Mouse (Mus musculus): Measurements from ENCODE around the gene Scn7a. TPM values are rescaled to one million over a fixed set of nuclear protein-coding genes. Genes with fewer than 3 reads are reported as not detected.

Gene Scn7a
- polyA plus RNA-seq, 1 experiment from 2014 or later = 0.44 TPM

DNA sequence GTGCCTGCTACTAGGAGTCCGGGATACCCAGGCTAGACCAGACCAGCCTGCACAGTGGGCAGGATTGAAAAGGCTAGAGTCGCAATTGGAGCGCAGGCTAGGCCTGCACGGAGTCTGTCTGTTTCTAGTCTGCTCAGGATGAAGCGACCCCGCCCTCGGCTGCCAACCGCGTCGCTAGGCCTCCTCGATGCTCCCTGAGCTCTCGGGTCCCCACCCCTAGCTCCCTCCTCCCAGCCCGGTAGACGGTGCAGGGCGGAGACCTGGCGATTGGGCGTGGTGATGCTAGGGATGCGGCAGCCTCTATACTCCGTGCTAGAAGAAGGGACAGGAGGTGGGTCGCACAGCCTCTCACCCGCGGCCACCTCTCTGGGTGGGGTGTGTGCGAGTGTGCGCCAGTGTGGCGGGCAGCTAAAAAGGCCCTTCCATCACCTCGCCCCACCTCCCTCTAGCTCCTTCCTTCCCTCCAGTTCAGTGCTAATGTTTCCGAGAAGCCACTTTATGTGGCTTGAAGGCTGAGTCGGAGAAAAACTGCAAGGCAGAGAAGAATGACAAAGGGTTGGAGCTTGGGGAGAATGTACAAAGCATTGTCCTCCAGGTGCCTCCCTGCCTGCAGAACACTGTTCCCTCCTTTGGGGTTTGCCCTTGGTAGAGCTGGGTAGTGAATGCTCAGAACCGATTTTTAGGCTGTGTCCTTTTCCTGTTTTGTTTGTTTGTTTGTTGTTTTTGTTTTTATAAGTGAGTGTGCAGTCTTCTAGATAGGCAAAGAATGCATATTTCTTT is 149.9 kb downstream of the Scn7a start, which contains the start of gene Scn9a:
TSS of gene Scn9a (minus strand) at position 383 of the 780 bp plus-strand sequence.
- no peaks in the 10 kb centered on the region for H3K36me3 ChIP-seq (ENCODE audit: control insufficient read depth, insufficient read depth, low read length)
- peak within 1 kb of the TSS; percentile 77 for H3K4me2 ChIP-seq (ENCODE audit: low read length)
- H3K27me3 ChIP-seq (replicated peaks; ENCODE audit: control insufficient read depth, insufficient read depth, low read length) = no peaks in the 10 kb centered on the region
- peak within 1 kb of the TSS; percentile 80 for H3K27ac ChIP-seq (ENCODE audit: low read depth, low read length)
- WGBS = 1% methylated on average over 29 of the region's 29 CpGs
- H3K4me3 ChIP-seq (ENCODE audit: low read length) = peak within 1 kb of the TSS; percentile 63
- peak; percentile 96 for ATAC-seq
- no peaks in the 10 kb centered on the region for H3K9me3 ChIP-seq (ENCODE audit: control insufficient read depth, low read length)
- H3K4me1 ChIP-seq (ENCODE audit: control insufficient read depth, insufficient read depth, low read depth, low read length) = no peaks in the 10 kb centered on the region
- peak within 1 kb of the TSS; percentile 83 for H3K9ac ChIP-seq (ENCODE audit: low read depth, low read length)

DNA sequence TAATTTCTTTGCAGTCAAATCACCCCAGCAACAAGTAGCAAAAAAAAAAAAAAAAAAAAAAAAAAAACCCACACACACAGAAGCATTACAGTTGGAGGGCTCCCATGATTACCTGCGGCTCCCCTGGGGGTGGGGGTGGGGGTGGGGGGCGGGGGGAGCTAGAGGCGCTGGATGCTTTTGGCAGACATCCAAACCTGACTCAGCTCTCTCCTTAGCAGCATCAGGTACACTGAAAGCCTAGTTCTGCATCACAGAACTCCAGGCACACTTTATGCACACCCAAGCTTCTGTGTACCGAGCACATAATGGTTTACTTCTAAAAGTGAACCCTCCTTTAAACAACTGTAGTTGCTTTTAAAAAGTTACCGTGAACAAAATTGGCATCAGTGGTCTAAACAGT is 152.0 kb downstream of the Scn7a start:
- peak overlapping the region; percentile 21 for H3K4me3 ChIP-seq (ENCODE audit: low read length)

More for the DNA sequence above, 152.0 kb downstream of the Scn7a start:
- Histone ChIP-seq H3K27me3 (replicated peaks; ENCODE audit: control insufficient read depth, insufficient read depth, low read length) (no peaks in the 10 kb centered on the region), H3K36me3 (ENCODE audit: control insufficient read depth, insufficient read depth, low read length) (no peaks in the 10 kb centered on the region), H3K9ac (ENCODE audit: low read depth, low read length) (no peak overlapping the region), H3K9me3 (ENCODE audit: control insufficient read depth, low read length) (no peaks in the 10 kb centered on the region), H3K4me2 (ENCODE audit: low read length) (peak overlapping the region; percentile 77), H3K4me1 (ENCODE audit: control insufficient read depth, insufficient read depth, low read depth, low read length) (no peaks in the 10 kb centered on the region), H3K27ac (ENCODE audit: low read depth, low read length) (no peak overlapping the region)
- ATAC-seq = no peak
- WGBS = 36% methylated on average over 5 of the region's 5 CpGs

Other genes starting within 250 kb of the Scn7a start
- gene Scn9a, start 150.0 kb downstream of the Scn7a start, polyA plus RNA-seq (2015; fragmentation: Nextera tagmentation; extraction: Ambion mirVana) = 12.9 and 14.4 TPM in 2 replicates

All from hindbrain, embryonic 16.5 days (tissue).